Mouse (Mus musculus) G1E-ER4 (cell line): ENCODE data around the gene Jam3. TPM values are rescaled to one million over a fixed set of nuclear protein-coding genes. Genes with fewer than 3 reads are reported as not detected.

Source experiments
- GATA1 ChIP-seq: IDR thresholded peaks from one replicate; pipeline ENCODE4 v1.8.0; 2012; ENCODE audit warnings: low read length, inconsistent platforms
- polyA plus RNA-seq: library from polyadenylated mRNA; stranded (reverse); fragments of >175 nt; gene quantifications from 2 replicates; pipeline ENCODE4 v1.2.3, GENCODE M21; 2012

Gene Jam3
- polyA plus RNA-seq, 1 experiment: not detected

DNA sequence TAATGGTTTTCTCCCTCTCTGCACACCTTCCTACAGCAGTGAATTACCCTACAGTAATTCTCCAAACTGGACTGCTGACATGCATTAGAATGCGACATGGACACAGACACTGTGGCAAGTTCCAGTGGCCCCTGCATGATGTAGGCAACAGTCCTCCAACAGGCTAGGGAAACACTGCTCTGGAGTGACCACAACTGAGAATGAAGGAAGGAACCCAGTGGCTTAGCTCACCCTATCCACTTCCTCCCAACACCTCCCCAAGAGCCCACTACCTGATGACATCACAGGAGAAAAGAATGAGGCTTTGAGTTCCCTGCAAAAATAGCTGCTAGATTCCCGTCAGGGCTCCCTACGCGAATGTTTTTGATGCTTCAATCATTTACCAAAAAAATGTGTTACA is 55.7 kb downstream of the Jam3 start:
- TF ChIP-seq GATA1: no peak

DNA sequence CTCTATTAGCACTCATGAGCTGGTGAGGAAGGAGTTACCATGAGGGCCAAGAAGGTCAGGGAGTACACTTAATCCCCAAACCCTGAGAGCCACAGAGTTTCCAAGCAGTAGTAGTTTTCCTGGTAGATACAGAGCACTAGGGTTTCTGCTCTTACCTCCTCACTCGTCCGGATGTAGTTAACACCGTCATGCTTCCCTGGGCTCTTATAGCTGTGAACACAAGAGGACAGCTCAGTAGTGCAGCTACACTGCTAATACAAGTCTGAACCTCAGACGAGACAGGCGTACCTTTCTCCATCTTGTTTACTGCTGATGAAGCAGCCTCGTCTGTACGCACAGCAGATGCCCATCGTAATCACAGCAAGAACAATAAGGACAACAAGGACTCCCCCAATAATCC is 56.7 kb downstream of the Jam3 start:
- no peak for TF ChIP-seq GATA1

DNA sequence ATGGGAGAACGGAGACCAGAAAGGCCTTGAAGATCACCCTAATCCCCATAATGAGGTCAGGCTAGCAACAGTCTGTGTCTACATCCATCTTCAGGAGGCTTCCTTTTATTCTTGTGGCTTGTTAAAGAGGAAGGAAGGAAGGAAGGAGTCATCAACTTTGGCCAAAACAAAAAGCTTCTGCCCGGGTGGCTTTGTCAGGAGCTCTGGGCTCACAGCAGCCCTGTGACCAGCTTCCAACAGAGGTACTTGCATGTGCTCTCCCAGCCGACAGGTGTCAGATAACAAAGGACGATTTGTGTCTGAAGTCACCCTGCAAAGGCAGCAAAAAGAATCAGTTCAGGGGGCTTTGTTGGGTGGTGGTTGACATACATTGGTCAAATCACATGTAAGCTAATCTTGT is 57.1 kb downstream of the Jam3 start:
- TF ChIP-seq GATA1: no peak

DNA sequence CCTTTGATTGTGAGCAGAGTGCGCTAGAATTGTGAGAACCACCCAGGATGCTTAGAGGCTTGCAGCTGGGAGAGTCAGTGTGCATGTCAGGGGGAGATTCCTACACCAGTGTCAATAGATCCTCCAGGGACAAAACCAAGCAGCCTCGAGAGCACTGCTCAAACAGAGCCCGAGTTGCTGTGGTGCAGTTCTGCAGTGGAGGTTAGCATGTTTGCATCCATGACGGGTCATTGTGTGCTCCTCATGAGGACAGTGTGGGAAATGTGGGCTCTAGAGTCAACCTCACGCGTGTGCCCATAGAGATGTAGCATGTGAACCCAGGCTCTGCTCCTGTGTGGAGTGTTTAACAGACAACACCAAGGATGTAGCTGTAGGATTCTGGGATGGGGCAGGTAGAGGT is 62.3 kb downstream of the Jam3 start:
- TF ChIP-seq GATA1: no peak

DNA sequence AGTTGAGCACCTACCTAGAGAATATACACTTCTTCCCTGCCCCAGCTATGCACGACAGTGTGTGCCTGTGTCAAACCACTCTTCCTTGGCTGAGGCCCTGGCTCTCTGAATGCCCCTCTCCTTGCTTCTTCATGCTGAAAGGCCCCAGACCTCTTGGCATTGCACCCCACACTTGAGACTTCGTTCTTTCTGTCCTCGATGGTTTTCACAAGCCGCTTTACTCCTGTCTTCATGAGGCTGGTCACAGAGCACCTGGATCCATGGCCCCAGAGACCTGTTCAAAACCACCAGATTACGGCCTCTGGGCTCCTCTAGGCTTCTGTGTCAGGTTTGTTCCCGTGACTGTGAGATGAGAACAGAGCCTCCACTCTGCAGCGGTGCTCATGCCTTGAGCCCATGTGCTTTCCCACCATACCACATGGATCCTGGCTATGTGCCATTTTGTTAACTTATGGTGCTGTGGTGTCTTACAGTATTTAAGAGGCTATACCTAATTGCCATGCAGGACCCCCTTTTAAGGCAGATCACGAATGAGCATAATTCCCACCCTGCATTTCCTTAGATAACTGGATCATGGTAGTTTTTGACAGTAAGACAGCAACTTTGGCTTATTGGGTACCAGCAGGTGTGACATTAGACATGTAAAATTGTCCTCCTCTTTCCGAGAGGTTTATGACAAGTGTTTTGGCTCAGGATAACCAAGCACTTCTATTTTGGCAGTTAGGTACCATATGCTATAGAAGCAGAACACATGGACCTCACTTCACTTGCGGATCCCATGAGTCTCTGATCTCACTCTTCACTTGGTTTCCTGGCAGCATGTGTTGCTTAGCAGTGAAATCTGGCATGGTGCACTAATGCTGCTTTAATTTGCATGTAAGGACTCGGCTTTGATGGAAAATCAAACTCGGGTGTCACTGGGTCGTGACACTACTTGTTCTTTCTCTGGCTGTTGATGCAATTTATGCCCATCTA is 64.1 kb downstream of the Jam3 start:
- no peak for TF ChIP-seq GATA1

- no peak for TF ChIP-seq GATA1
Measured at GRCm38 (mm10) chr9:27090134-27090533, 65.1 kb downstream of the Jam3 start.

DNA sequence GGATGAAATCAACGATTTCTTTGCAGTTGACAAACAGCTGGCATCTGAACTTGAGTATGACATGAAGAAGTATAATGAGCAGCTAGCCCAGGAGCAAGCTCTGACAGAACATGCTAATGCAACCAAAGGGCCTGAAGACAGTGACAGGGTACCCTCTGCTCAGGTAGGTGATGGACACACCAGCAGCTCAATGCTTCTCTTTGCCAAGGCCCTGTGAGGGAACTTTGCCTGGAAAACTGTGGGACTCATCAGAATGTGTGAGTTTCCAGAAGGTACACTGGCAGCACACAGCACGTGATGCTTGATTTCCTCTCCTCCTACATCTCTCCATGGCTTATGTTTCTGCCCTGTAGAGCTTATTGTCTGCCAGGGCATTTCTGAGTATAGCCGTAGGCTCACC is 67.8 kb downstream of the Jam3 start:
- no peak for TF ChIP-seq GATA1

DNA sequence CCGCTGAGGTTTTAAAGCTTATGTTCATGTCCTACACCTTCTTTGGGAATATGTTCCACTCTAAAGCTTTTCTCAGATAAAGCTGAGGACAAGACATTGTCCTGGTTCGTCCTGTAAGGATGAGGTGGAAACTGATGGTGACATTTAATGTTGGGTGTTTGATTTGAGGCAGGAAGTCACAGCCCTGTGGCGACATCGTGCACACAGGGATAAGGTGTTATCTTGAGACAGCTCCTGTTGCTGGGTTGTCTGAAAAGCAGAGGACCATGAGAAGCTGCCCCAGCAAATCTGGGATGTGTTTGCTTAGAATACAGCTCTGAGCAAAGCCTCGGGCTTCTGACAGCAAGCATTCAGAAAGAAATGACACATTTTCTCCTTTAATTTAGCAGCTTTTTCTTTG is 69.0 kb downstream of the Jam3 start:
- TF ChIP-seq GATA1: no peak

- TF ChIP-seq GATA1: no peak
Measured at GRCm38 (mm10) chr9:27075812-27076211, 79.4 kb downstream of the Jam3 start.

DNA sequence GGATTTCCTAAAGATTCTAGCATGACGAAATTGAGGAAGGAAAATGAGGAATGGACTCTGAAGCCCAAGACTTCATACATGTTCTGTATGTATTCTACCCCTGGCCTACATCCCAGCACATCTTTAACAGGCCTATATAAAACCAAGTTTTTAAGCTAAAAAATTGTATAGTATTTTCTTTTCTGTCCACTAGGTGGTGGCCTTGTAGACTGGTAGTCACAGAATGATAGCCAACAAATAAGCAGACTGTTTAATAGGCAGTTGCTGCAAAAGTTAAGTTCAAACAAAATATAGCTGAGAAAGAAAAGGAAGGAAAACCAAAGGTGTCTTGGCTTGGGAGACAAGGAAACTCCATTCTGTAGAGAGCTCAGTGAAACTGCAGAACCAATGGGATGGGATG is 80.5 kb downstream of the Jam3 start:
- TF ChIP-seq GATA1: no peak

DNA sequence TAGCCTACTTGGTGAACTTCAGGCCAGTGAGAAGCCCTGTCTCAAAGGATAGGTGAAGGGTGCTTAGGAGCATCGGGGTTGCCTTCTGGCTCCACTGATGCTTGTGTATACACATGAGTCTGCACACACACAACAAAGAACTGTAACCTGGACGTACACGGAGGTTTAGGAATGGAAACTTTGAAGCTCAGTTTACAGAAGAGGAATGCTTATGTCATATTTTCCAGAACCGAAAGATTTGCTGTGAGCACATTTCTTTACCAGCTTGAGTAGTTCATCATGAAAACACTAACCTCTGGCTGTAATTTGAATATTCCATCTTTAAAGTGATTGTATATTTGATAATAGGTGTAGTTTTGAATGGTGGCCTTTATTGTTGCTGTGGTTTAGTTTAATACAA is 84.3 kb downstream of the Jam3 start:
- TF ChIP-seq GATA1: no peak

DNA sequence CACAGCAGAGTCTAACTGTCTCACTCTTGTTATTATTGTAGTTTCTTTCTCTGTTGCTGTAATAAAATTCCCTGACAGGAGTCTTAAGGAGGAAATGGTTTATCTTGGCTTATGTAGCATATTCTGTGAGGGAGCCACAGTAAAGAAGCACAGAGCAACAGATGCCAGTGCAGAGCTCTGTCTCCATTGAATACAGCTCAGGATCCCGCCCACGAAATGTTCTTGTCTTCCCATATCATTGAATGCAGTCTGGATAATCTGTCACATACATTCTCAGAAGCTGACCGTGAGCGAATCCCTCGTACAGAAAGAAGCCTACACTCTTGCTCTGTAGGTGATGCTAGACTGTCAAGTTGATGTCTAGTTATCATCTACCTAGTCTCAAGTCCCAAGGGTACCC is 96.9 kb downstream of the Jam3 start:
- TF ChIP-seq GATA1: no peak

GRCm38 (mm10) chr9:27049492-27049891 is 105.7 kb downstream of the Jam3 start:
- TF ChIP-seq GATA1: no peak

Other genes starting within 250 kb of the Jam3 start
- gene Gm1110, start 232.3 kb downstream of the Jam3 start, polyA plus RNA-seq: not detected in 2 replicates
- 0.83 and 1.4 TPM in 2 replicates for gene Acad8, start 155.9 kb downstream of the Jam3 start, polyA plus RNA-seq
- 2.5 and 4.3 TPM in 2 replicates for gene Thyn1, start 155.7 kb downstream of the Jam3 start, polyA plus RNA-seq
- gene Vps26b, start 125.4 kb downstream of the Jam3 start, polyA plus RNA-seq: 31.3 and 39.3 TPM in 2 replicates
- gene Ncapd3, start 125.2 kb downstream of the Jam3 start, polyA plus RNA-seq: 4.0 and 4.3 TPM in 2 replicates
- not detected in 2 replicates for gene Igsf9b, start 143.8 kb upstream of the Jam3 start, polyA plus RNA-seq
- not detected in 2 replicates for gene Spata19, start 241.4 kb upstream of the Jam3 start, polyA plus RNA-seq